Mouse (Mus musculus): ENCODE data around the gene Lmna.

Lmna gene

DNA sequence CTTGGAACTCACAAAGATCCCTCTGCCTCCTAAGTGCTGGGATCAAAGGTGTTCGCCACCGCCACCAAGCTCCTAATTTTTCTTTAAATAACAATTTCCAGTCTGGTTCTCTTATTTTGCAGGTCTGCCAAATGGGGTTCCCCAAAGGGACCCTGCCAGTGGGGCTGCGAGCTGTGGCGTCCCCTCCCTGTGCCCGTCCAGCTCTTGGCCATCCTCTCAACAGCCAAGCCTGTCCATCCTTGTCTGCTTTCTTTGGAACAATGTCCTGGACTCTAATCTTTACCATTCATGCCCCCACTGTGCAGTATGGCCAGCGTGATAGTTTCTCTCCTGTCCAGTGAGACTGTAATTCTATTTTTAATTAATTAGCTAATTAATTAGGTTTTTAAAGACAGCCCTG lies 11.4 kb upstream of the Lmna start:
- DNase-seq (ENCODE audit: low spot score), result no peak

DNA sequence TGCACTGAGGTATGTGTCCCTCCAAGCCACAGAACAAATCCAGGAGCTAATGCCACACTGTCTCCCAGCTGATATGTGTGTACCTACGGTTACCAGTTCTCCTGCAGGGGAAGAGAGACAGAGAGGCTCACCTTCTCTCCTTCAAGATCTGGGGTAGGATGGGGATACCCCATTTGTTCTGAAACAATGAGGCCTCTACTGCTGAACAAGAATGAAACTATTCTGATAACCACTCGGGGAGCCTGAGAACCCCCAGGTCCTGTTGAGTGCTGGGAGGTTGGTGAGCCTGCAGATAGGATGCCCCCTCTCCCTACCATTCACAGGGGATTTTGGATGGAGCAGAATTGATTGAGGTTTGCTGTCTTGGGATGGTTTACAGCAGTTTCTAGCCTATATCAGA lies 10.3 kb upstream of the Lmna start:
- no peak for DNase-seq (ENCODE audit: low spot score)

DNA sequence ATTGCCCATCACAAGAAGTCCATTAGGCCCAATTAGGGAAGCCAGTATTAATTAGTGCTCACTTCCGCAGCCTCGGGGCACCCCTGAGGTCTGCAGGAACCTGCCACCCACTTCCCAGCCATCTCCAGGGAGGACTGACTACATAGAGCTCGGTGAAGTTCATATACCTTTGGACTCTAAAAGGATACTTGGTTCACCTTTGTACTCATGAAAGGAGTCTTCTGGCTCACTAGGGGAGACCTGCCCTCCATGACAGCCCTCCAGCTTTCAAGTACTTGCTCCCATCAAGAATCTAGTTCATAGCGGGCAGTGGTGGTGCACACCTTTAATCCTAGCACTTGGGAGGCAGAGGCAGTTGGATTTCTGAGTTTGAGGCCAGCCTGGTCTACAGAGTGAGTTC lies 8.7 kb upstream of the Lmna start:
- DNase-seq (ENCODE audit: low spot score), result no peak

- DNase-seq (ENCODE audit: low spot score), result no peak
These were observed 6.7 kb upstream of the Lmna start for GRCm38 (mm10) chr3:88516407-88516806.

GRCm38 (mm10) chr3:88515095-88515386 lies 5.3 kb upstream of the Lmna start:
- no peak for DNase-seq (ENCODE audit: low spot score)

GRCm38 (mm10) chr3:88514231-88515094 lies 4.7 kb upstream of the Lmna start:
- no peak for DNase-seq (ENCODE audit: low spot score)

GRCm38 (mm10) chr3:88513546-88514115 lies 3.9 kb upstream of the Lmna start:
- no peak for DNase-seq (ENCODE audit: low spot score)

GRCm38 (mm10) chr3:88512896-88513545 lies 3.3 kb upstream of the Lmna start:
- no peak for DNase-seq (ENCODE audit: low spot score)

- DNase-seq (ENCODE audit: low spot score), result no peak
These were observed 2.6 kb upstream of the Lmna start for GRCm38 (mm10) chr3:88512141-88512895.

DNA sequence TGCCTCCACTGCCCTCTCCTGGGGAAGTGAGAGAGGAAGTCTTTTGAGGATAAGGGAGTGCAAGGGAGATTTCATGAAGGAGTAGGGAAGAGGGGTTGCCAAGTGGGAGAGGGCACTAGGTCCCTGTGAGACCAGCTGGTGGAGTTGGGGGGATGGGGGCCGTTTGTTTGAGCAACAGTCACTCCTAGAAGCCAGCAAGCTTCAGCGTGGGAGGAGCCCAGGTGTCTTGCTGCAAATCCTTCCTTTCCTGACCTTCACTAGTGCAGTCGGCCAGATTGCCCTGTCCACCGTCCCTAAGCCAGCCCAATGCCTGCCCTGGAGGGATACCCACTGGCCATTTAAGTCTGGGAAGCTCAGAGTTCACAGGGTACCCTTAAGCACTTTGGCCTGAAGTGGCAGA lies 1.8 kb upstream of the Lmna start:
- no peak for DNase-seq (ENCODE audit: low spot score)

DNA sequence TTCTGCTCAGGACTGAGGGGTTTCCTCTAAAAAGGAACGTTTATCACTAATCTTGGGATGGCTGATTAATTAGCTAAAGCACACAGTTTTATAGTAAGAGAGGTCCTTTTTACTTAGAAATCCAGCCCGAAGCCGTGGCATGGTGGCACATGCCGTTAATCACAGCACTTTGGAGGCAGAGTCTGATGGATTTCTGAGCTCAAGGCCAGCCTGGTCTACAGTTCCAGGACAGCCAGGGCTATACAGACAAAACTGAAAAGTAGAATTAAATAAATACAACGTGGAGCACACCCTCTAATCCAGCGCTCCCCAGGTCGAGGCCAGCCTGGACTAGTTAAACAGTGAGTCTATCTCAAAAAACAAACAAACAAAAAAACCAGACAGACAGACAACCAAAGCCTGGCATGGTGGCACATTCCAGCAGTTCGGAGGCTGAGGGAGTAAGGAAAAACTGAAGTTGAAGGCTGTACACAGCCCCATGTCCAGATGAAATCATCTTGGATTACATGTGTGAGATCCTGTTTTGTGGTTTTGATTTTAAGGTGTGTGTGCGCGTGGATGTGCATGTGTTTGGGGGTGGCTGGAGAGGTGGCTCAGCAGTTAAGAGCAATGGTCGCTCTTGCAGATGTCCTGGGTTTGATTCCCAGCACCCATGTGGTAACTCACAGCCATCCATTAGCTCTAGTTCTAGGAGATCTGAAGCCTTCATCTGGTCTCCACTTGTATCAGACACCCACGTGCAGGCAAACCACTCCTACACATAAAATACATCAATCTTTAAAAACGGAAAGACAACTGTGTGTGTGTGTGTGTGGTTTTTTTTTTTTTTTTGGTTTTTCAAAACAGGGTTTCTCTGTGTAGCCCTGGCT lies 899 bp upstream of the Lmna start:
- DNase-seq (ENCODE audit: low spot score), result no peak

- DNase-seq (ENCODE audit: low spot score), result no peak
These were observed 506 bp downstream of the Lmna start for GRCm38 (mm10) chr3:88509250-88509649.

GRCm38 (mm10) chr3:88505765-88506164 lies 4.0 kb downstream of the Lmna start:
- no peak for DNase-seq (ENCODE audit: low spot score)

DNA sequence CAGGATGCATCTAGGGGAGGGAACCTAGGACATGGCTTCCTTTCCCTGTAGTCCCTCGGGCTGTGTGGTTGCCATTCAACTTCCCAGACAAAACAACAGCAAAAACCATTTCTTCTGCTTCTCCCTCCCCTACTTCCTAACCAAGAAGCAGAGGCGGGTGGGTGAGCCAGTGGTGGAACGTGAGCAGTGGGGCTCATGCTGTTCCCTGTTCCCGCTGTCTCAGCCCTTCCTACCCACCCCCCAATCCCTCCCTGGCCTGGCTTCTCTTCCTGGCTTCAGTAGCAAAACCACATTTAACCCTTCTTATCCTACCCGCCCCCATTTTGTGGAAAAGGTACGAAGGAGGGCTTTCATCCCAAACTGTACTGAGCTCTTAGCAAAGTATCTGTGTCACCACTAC lies 4.7 kb downstream of the Lmna start:
- no peak for DNase-seq (ENCODE audit: low spot score)

- no peak for DNase-seq (ENCODE audit: low spot score)
These were observed 5.6 kb downstream of the Lmna start for GRCm38 (mm10) chr3:88503881-88504746.

GRCm38 (mm10) chr3:88503505-88503863 lies 6.3 kb downstream of the Lmna start:
- no peak for DNase-seq (ENCODE audit: low spot score)

GRCm38 (mm10) chr3:88502641-88503504 lies 6.9 kb downstream of the Lmna start:
- peak; percentile 83 for DNase-seq (ENCODE audit: low spot score)

DNA sequence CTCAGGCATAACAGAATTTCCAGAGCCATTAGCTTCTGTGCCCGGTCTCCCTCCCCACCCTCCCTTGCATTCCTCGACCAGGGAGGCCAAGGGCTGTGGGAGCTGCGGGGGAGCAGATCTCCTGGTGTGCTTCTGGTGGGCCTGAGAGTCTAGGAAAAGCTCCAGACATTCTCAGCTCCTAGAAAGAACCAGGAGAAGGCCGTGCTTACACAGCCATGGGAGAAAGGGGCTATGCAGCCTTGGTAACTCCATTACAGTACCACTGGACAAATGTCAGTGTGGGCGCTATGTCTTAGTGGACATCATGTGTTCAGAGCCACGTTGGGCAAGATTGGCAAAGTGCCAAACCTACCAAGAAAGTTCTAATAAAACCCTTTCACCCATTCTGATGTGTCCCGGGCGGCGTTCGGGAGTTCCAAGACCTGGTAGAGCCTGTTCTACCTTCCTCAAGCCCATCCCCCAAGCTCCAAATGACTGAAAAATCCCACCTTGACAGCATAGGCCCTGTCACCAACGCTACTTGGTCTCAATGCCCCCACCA lies 7.7 kb downstream of the Lmna start:
- no peak for DNase-seq (ENCODE audit: low spot score)

- no peak for DNase-seq (ENCODE audit: low spot score)
These were observed 8.3 kb downstream of the Lmna start for GRCm38 (mm10) chr3:88501366-88502030.

Data from layer of hippocampus, adult 9-10 months (tissue).